Mouse (Mus musculus) liver, embryonic 14.5 days (tissue): ENCODE data around the gene Patl1.

Experiments used
- CTCF ChIP-seq: IDR thresholded peaks from 2 replicates; pipeline ENCODE4 v1.5.1; 2016; ENCODE audit warnings: antibody characterized with exemption, low read depth, control low read depth
- EP300 ChIP-seq: IDR thresholded peaks from 2 replicates; pipeline ENCODE4 v1.6.1; 2016; ENCODE audit warnings: antibody characterized with exemption, low read depth

DNA sequence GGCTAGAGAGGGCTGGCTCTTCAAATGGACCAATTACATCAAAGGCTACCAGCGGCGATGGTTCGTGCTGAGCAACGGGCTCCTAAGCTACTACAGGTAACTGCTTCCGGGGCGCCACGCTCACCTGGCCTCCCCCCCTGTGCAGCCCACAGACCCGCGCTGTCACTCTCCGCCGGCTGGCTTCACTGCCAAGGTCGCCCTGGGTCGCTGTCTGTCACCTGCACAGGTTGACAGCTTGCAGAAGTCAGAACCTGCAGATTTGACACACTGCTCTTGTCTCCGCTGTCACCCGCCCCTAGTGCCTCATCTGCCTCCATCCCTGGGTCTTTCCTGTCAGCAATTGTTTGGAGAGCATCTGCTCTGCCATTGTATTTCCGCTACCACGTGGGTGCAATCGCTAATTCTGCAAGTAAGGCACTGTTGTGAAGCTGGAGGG lies 54.0 kb downstream of the Patl1 start:
- TF ChIP-seq CTCF: 0 out of 2 replicates have a peak, but pooled peaks have one; percentile 9
- TF ChIP-seq EP300: no peak
